Mouse (Mus musculus) left cerebral cortex, adult 9 months (tissue): ENCODE measurements around the gene Tbc1d19.

Experiments used
- DNase-seq, 2 experiments: peaks; one replicate each; pipeline ENCODE4 v3.0.0; 2022; ENCODE audit warnings: low spot score in 2 of 2

Gene Tbc1d19

GRCm38 (mm10) chr5:53902757-53903156 lies 93.4 kb downstream of the Tbc1d19 start:
- no peak for DNase-seq

GRCm38 (mm10) chr5:53909201-53909600 lies 99.8 kb downstream of the Tbc1d19 start:
- no peak for DNase-seq

GRCm38 (mm10) chr5:53920416-53920815 lies 111.0 kb downstream of the Tbc1d19 start:
- no peak for DNase-seq

GRCm38 (mm10) chr5:53922149-53922904 lies 112.9 kb downstream of the Tbc1d19 start:
- DNase-seq, result no peak

GRCm38 (mm10) chr5:53924005-53924404 lies 114.6 kb downstream of the Tbc1d19 start:
- no peak for DNase-seq

- no peak for DNase-seq
These were observed 117.0 kb downstream of the Tbc1d19 start for GRCm38 (mm10) chr5:53926301-53926855.

- DNase-seq, result no peak
These were observed 118.5 kb downstream of the Tbc1d19 start for GRCm38 (mm10) chr5:53927886-53928285.

GRCm38 (mm10) chr5:53928537-53928936 lies 119.1 kb downstream of the Tbc1d19 start:
- DNase-seq, result no peak

- no peak for DNase-seq
These were observed 119.8 kb downstream of the Tbc1d19 start for GRCm38 (mm10) chr5:53929205-53929614.

GRCm38 (mm10) chr5:53929814-53930213 lies 120.4 kb downstream of the Tbc1d19 start:
- no peak for DNase-seq

- no peak for DNase-seq
These were observed 121.6 kb downstream of the Tbc1d19 start for GRCm38 (mm10) chr5:53931011-53931410.

GRCm38 (mm10) chr5:53933628-53934027 lies 124.2 kb downstream of the Tbc1d19 start:
- DNase-seq, result no peak

GRCm38 (mm10) chr5:53934040-53934439 lies 124.6 kb downstream of the Tbc1d19 start:
- no peak for DNase-seq

GRCm38 (mm10) chr5:53934826-53935225 lies 125.4 kb downstream of the Tbc1d19 start:
- DNase-seq, result no peak

- DNase-seq, result no peak
These were observed 127.8 kb downstream of the Tbc1d19 start for GRCm38 (mm10) chr5:53937187-53937586.

GRCm38 (mm10) chr5:53939026-53939425 lies 129.6 kb downstream of the Tbc1d19 start:
- DNase-seq, result no peak

- DNase-seq, result no peak
These were observed 132.1 kb downstream of the Tbc1d19 start for GRCm38 (mm10) chr5:53941322-53942024.

- DNase-seq, result peak in 1 of 2 experiments; percentile 47
These were observed 132.9 kb downstream of the Tbc1d19 start for GRCm38 (mm10) chr5:53942332-53942731.

- DNase-seq, result no peak
These were observed 134.0 kb downstream of the Tbc1d19 start for GRCm38 (mm10) chr5:53943321-53943857.

- no peak for DNase-seq
These were observed 137.3 kb downstream of the Tbc1d19 start for GRCm38 (mm10) chr5:53946747-53947146.

- DNase-seq, result peak in 1 of 2 experiments; percentile 61
These were observed 138.3 kb downstream of the Tbc1d19 start for GRCm38 (mm10) chr5:53947549-53948183.
